Mouse (Mus musculus): Measurements from ENCODE around the gene Ankrd40. TPM values are rescaled to one million over a fixed set of nuclear protein-coding genes. Genes with fewer than 3 reads are reported as not detected.

Ankrd40 gene
- 10.0 and 11.0 TPM in 2 replicates for polyA plus RNA-seq (2015; fragmentation: Nextera tagmentation; extraction: Ambion mirVana)

DNA sequence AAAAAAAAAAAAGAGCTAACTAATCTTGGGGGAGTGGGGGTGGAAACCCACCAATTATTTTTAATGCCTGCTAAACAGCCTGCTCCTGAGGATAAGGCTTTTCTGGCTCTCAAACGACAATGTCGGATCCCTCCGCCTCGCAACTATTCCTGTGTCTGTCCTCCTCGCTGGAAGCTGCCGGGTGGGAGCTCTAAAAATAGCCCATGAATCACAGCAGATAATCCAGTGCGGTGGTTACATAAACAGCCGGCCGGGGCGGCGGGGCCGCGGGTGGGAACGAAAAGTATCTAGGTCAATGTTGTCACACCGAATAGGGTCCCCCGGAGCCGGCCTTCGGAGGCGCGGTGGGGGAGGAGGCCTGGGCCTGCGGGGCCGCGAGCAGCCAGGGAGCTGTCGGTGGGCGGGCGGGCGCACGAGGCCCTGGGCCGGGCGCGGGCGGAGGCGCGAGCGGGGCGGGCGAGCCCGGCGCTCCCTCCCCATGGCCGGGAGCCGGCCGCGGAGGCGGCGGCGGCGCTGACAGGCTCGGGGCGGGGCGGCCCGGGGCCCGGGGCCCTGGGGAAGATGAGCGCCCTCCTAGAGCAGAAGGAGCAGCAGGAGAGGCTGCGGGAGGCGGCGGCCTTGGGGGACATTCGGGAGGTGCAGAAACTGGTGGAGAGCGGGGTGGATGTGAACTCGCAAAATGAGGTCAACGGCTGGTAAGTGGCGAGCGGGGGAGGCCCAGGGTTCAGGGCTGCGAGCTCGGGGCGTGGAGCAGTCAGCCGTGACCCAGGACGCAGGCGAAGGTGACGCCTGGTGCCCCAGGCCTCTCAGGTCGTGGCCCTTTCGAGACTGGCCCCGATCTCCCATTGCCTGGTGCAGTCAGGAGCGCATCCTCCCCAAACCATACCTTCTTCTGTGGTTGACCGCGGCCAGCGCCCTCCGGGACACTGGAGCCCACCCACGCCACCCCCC is at the start of gene Ankrd40:
Gene Ankrd40, plus strand, starts transcription at position 309 of the 951 bp plus-strand sequence.
- H3K36me3 ChIP-seq = no peaks in the 10 kb centered on the region
- 1% methylated on average over 68 of the region's 78 CpGs for WGBS
- H3K9ac ChIP-seq (replicated peaks) = peak within 1 kb of the TSS; percentile 95
- H3K9me3 ChIP-seq = no peaks in the 10 kb centered on the region
- ATAC-seq = peak; percentile 90
- peak within 1 kb of the TSS; percentile 99 for H3K27ac ChIP-seq
- H3K27me3 ChIP-seq = no peaks in the 10 kb centered on the region
- peak within 1 kb of the TSS; percentile 70 for H3K4me3 ChIP-seq (replicated peaks)
- peaks cover 48% of the 10 kb centered on the region for H3K4me1 ChIP-seq (replicated peaks)
- H3K4me2 ChIP-seq (replicated peaks) = peak within 1 kb of the TSS; percentile 78

DNA sequence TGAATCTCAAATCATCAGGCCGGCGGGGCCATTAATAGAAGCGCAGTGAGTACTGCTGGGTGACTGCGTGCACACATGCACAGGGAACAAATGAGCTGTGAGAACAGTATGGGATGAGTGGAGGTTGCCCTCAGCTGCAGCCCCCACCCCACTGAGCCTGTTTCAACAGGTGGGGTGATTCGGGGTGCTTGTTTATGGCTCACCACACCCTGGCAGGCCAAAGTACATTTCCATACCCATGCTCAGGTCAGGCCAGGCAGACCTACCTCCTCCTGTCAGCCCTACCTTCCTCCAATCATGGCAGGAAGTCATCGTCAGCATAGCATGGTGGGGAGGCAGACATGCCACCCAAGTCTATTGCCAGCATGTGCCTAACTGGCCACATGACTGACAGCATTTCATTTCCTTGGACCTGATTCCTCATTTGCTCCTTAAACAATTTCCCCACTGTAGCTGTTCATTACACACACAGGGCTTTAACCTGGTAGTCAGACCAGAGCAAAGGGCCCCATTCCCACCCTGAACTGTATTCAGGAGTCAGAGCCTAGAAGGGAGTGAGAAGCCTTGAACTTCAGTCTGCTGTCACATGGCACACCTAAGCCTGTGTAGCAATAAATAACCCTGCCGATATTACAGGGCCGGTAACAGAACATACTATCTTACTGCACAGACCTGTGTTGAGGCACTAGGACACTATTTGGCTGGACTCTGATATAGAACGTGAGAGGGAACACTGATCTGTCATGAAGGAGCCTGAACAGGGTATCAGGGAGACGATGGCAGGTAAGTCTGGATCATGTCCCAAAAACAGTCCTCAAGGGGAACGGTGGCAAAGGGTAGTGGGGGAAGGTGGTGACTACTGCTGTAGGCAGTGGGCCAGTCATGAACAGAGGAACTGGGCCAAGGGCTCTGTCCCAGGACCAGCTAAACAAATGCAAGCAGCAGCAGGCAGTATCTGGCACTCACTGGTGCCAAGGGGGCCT is 46.3 kb upstream of the Ankrd40 start, which contains the start of gene Gm21885:
Gene Gm21885, plus strand, starts transcription at position 675 of the 983 bp plus-strand sequence.
- no peak for ATAC-seq
- peaks cover 31% of the 10 kb centered on the region for H3K36me3 ChIP-seq
- no peak within 1 kb of the TSS for H3K4me2 ChIP-seq (replicated peaks)
- H3K27me3 ChIP-seq = no peaks in the 10 kb centered on the region
- H3K27ac ChIP-seq = no peak within 1 kb of the TSS
- peaks cover 14% of the 10 kb centered on the region; the same call in 1 of the 2 replicates for H3K4me1 ChIP-seq (replicated peaks)
- no peak within 1 kb of the TSS for H3K9ac ChIP-seq (replicated peaks)
- WGBS = 86% methylated on average over 11 of the region's 11 CpGs
- no peak within 1 kb of the TSS for H3K4me3 ChIP-seq (replicated peaks)
- no peaks in the 10 kb centered on the region for H3K9me3 ChIP-seq

DNA sequence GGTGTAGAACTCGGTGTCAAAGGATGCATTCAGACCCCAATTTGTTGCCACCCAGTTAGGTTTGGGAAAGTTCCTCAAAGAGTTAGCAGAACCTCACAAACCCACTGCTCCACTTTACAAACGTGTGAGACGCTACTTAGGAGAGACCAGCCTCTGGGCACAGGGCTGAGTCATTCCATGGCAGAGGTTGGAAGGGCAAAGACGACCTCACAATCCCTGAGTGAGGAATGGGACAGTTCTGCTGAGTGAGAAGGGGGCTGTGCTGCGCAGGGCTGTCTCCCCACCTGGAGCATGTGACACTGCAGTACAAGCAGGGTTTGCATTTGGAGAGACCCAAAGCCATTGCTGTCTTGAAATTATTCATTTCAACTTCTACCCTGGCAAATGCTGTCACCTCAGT is 45.5 kb upstream of the Ankrd40 start:
- 72% methylated on average over 5 of the region's 5 CpGs for WGBS
- Histone ChIP-seq H3K4me2 (replicated peaks) (no peak overlapping the region), H3K27ac (no peak overlapping the region), H3K4me1 (replicated peaks) (0 out of 2 replicates have a peak, but pooled peaks cover 8% of the 10 kb centered on the region), H3K4me3 (replicated peaks) (no peak overlapping the region), H3K9me3 (no peaks in the 10 kb centered on the region), H3K9ac (replicated peaks) (no peak overlapping the region), H3K27me3 (no peaks in the 10 kb centered on the region), H3K36me3 (peaks cover 39% of the 10 kb centered on the region)
- ATAC-seq = no peak

DNA sequence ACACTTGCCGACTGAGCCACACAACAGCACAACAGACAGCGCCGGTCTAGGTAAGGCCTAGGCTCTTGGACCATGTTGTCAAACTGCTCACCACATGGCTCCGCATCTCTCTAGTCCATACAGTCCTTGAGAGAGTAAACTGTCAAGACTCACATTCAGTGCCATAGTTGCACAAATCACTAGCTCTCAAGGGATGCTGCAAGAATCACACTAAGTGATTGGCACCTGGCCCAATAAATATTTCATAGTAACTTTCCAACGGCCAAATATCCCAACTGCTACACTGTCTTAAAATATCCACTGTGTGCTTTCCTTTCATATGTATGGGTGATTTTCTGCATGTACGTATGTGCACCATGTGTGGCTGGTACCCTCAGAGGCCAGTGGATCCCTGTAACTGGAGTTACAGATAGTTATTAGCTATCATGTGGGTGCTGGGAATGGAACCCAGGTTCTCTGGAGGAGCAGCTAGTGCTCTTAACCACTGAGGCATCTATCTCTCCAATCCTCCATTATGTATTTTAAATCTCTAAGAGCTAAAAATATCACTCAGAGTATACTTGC is 44.2 kb upstream of the Ankrd40 start:
- Histone ChIP-seq H3K4me2 (replicated peaks) (no peak overlapping the region), H3K9me3 (no peaks in the 10 kb centered on the region), H3K9ac (replicated peaks) (no peak overlapping the region), H3K4me3 (replicated peaks) (no peak overlapping the region), H3K27ac (no peak overlapping the region), H3K27me3 (no peaks in the 10 kb centered on the region), H3K36me3 (peaks cover 52% of the 10 kb centered on the region), H3K4me1 (replicated peaks) (0 out of 2 replicates have a peak, but pooled peaks cover 5% of the 10 kb centered on the region)
- ATAC-seq = no peak
- 96% methylated on average over 6 of the region's 6 CpGs for WGBS

DNA sequence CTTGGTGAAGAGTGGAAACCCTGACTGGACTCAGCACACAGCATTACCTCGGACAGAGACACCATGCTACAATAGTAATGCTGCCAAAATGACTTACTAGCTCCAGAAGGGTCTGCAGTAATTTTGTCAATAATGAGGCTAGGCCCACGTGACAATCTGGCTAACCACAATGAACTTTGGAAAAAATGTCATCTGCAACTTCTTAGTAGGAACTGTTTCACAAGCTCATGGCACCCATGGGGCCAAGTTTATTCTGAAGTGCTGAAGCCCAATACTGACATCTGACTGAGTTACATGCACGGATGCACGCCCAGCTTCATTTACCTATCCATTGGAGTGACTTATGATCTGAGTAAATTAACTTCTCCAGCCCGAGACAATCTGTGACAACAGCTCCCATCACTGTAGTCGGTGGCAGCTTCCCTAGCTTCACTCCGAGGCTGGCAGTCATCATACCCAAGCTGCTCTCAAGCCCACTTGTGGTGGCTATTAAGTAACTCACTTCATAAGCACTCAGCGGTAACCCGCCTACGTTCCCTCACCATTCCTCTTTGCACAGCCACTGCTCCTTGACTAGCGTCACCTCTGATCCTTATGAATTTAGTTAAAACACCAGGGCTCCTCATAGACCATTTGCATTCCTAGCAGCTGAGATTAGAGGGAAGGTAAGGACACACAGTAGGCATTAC is 41.8 kb upstream of the Ankrd40 start:
- Histone ChIP-seq H3K4me2 (replicated peaks) (no peak overlapping the region), H3K4me1 (replicated peaks) (no peaks in the 10 kb centered on the region), H3K36me3 (peaks cover 73% of the 10 kb centered on the region), H3K27me3 (no peaks in the 10 kb centered on the region), H3K9me3 (no peaks in the 10 kb centered on the region), H3K9ac (replicated peaks) (no peak overlapping the region), H3K4me3 (replicated peaks) (no peak overlapping the region), H3K27ac (no peak overlapping the region)
- ATAC-seq = no peak
- 95% methylated on average over 11 of the region's 11 CpGs for WGBS

DNA sequence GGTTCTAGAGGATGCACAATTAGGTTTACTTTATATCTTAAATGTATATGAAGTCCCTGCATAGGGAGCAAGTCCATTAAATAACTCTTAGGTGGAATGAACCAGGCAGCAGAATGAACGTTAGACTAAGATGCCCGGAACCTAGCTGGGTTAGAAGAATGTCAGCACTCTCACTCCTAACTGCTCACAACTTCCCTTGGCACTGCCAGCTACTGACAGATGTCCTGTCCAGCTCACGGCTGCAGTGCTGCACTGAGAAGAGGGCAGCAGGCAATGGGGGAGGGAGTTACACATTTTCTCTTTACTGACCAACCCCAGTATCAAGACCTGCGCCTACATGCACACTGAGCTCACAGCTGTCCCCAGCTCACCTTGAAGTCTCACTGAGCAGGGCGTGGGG is 40.7 kb upstream of the Ankrd40 start:
- H3K4me1 ChIP-seq (replicated peaks) = no peaks in the 10 kb centered on the region
- H3K27me3 ChIP-seq = no peaks in the 10 kb centered on the region
- WGBS = 96% methylated on average over 5 of the region's 5 CpGs
- H3K36me3 ChIP-seq = peaks cover 81% of the 10 kb centered on the region
- H3K4me2 ChIP-seq (replicated peaks) = no peak overlapping the region
- no peak overlapping the region for H3K9ac ChIP-seq (replicated peaks)
- no peak overlapping the region for H3K27ac ChIP-seq
- no peaks in the 10 kb centered on the region for H3K9me3 ChIP-seq
- no peak overlapping the region for H3K4me3 ChIP-seq (replicated peaks)
- no peak for ATAC-seq

DNA sequence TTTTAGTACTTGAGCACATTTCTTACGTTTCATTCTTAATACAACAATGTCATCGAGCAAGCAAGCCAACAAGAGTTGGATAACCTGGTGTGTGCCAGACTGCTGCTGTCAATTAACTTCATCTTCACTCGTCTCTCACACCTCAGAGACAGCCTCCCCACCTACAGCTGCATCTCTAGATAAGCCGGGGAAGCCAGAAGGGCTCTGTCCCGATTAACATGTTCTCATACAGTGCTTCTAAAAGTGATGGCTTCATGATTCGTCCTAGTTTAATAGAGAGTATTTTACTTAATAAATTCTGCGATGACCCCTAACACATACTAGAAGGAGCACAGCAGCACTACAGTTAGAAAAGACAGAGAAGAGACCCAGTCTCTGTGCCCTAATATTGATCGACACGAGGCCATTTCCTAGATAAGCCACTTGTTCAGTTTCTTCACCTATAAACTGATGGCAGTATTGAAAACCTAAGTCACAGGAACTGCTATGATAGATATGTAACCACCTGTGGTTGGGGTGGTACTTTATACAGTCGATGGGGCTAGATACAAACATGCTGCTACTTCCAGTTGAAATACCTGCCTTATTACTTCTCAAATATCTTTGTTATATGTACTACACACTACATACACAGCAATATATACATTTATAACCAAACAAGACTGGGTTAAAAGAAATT is 37.6 kb upstream of the Ankrd40 start:
- H3K4me1 ChIP-seq (replicated peaks) = no peaks in the 10 kb centered on the region
- H3K36me3 ChIP-seq = peaks cover 85% of the 10 kb centered on the region
- H3K27me3 ChIP-seq = no peaks in the 10 kb centered on the region
- ATAC-seq = no peak
- H3K4me2 ChIP-seq (replicated peaks) = no peak overlapping the region
- H3K4me3 ChIP-seq (replicated peaks) = no peak overlapping the region
- H3K27ac ChIP-seq = no peak overlapping the region
- no peak overlapping the region for H3K9ac ChIP-seq (replicated peaks)
- no peaks in the 10 kb centered on the region for H3K9me3 ChIP-seq
- 93% methylated on average over 10 of the region's 10 CpGs for WGBS

DNA sequence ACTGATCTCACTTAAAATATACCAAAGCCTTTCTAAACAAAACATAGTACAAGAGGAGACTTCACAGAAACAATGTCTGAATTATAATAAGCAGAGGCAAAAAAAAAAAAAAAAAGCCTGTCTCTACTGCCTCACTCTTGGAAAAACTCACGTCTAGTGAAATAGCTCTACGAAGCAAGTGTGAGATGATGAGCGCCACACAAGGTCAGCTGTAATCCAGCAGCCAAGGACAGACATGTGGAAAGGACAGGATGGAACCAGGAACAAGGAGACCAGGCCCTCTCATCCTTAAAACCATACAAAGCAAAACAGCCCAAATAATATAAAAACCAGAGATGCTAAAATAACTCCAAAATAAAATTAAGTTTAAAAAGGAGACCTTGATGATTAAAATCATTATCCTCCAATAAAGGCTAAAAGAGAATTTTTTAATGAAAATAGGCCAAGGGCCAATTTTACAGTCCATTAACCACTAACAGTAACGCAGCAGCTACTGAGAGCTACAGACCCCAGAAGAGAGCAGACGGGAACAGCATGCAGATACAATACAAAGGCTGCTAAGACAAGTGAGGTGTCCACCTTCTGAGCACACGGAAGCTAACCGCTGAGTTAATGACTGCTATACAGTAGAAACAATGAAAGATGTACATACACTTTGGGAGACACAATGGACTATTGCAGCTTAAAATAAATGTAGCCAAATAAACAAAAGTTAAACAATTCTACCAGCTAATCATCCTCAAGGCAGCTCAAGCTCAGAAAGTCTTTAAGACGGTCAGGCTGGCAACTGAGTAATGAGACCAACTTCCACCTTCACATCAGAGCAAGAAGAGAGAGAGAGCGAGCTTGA is 32.6 kb upstream of the Ankrd40 start:
- no peak overlapping the region for H3K4me3 ChIP-seq (replicated peaks)
- no peak overlapping the region for H3K4me2 ChIP-seq (replicated peaks)
- no peak overlapping the region for H3K9ac ChIP-seq (replicated peaks)
- no peaks in the 10 kb centered on the region for H3K9me3 ChIP-seq
- no peak for ATAC-seq
- no peaks in the 10 kb centered on the region for H3K4me1 ChIP-seq (replicated peaks)
- H3K27ac ChIP-seq = peak overlapping the region; percentile 35; the same call in 1 of the 2 replicates
- H3K36me3 ChIP-seq = peaks cover 84% of the 10 kb centered on the region
- no peaks in the 10 kb centered on the region for H3K27me3 ChIP-seq
- WGBS = 77% methylated on average over 9 of the region's 9 CpGs

DNA sequence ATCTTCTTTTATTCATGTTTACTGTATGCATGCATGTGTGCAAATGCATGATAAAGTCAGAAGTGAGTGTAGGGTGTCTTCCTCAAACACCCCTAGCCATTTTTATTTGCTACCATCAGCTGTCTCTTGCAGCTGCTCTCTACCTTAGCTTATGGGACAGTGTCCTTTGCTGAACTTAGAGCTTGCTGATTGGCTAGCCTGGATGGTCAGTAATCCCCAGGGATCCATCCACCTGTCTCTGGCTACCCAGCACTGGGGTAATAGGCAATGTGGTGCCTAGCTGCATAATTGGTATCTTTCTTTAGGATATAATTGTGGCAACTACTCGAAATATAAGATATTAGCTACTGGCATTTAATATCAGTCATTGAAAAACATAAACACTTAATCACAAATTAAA is 15.1 kb upstream of the Ankrd40 start:
- WGBS = 91% methylated on average over 1 of the region's 1 CpGs

DNA sequence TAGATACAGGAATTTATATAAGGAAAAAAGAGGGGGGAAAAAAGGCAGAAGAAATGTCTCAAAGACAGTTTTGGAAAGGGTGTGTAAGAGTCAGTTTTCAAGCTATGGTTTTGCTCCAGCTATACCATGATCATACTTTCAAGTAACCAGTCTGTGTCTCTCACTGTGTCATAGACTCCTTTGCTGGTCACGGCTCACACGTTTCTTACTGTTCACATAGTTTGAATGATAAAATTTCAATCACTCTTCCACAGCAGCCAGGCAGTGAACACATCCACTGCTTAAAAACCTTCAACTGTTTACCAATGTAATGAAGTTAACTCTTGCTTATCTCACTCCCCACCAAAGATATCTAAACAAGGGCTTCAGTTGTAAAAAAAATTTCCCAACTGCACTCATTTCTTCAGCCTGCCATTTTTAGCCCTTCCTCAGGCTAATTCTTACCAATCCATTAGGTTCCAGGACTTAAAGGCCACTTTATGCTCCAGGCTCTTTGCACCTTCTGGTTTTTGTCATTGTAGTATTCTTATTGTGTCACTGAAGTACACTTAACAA is 13.6 kb upstream of the Ankrd40 start:
- no peaks in the 10 kb centered on the region for H3K36me3 ChIP-seq
- no peaks in the 10 kb centered on the region for H3K9me3 ChIP-seq
- no peak overlapping the region for H3K4me3 ChIP-seq (replicated peaks)
- no peak overlapping the region for H3K27ac ChIP-seq
- 93% methylated on average over 2 of the region's 2 CpGs for WGBS
- ATAC-seq = no peak
- H3K27me3 ChIP-seq = no peaks in the 10 kb centered on the region
- H3K4me1 ChIP-seq (replicated peaks) = peaks cover 65% of the 10 kb centered on the region
- H3K9ac ChIP-seq (replicated peaks) = no peak overlapping the region
- H3K4me2 ChIP-seq (replicated peaks) = no peak overlapping the region

More for the DNA sequence above, 15.1 kb upstream of the Ankrd40 start:
- Histone ChIP-seq H3K9ac (replicated peaks) (no peak overlapping the region), H3K4me3 (replicated peaks) (no peak overlapping the region), H3K4me1 (replicated peaks) (peaks cover 53% of the 10 kb centered on the region), H3K9me3 (no peaks in the 10 kb centered on the region), H3K36me3 (no peaks in the 10 kb centered on the region), H3K4me2 (replicated peaks) (no peak overlapping the region), H3K27me3 (no peaks in the 10 kb centered on the region), H3K27ac (no peak overlapping the region)
- ATAC-seq = no peak

Measured in midbrain, embryonic 13.5 days (tissue).